Mouse (Mus musculus) liver, embryonic 13.5 days (tissue): Measurements from ENCODE around the gene Zbtb8os. TPM values are rescaled to one million over a fixed set of nuclear protein-coding genes. Genes with fewer than 3 reads are reported as not detected.

Experiments
- ATAC-seq: fragments of 200-750 bp; cut with Nextera tagmentation; 2 replicates; pipeline ENCODE4 v1.8.0; 2017; ENCODE audit warnings: low read depth, mild to moderate bottlenecking, moderate number of reproducible peaks, moderate library complexity
- DNase-seq: peaks from one replicate; pipeline ENCODE4 v3.0.0; 2022
- H3K27ac ChIP-seq: fragments of 300-500 bp; sonication (generic); 2 replicates; pipeline ENCODE4 v1.5.1; 2015; ENCODE audit warnings: moderate library complexity, mild to moderate bottlenecking, inconsistent platforms
- H3K27me3 ChIP-seq: fragments of 300-500 bp; sonication (generic); 2 replicates; pipeline ENCODE4 v1.6.1; 2015; ENCODE audit warnings: mild to moderate bottlenecking, inconsistent platforms
- H3K36me3 ChIP-seq: fragments of 300-500 bp; sonication (generic); 2 replicates; pipeline ENCODE4 v1.6.1; 2015; ENCODE audit warnings: mild to moderate bottlenecking, inconsistent platforms
- H3K4me1 ChIP-seq: fragments of 300-500 bp; sonication (generic); replicated peaks from 2 replicates; pipeline ENCODE4 v1.6.1; 2015; ENCODE audit warnings: inconsistent platforms
- H3K4me2 ChIP-seq: fragments of 300-500 bp; sonication (generic); 2 replicates; pipeline ENCODE4 v1.6.1; 2015; ENCODE audit warnings: inconsistent platforms, mild to moderate bottlenecking, moderate library complexity
- H3K4me3 ChIP-seq: fragments of 300-500 bp; sonication (generic); replicated peaks from 2 replicates; pipeline ENCODE4 v1.5.1; 2015; ENCODE audit warnings: mild to moderate bottlenecking, inconsistent platforms
- H3K9ac ChIP-seq: fragments of 300-500 bp; sonication (generic); 2 replicates; pipeline ENCODE4 v1.6.1; 2015; ENCODE audit warnings: mild to moderate bottlenecking, inconsistent platforms
- H3K9me3 ChIP-seq: fragments of 300-500 bp; sonication (generic); replicated peaks from 2 replicates; pipeline ENCODE4 v1.6.1; 2016; ENCODE audit warnings: inconsistent platforms
- WGBS: fragments of 180-500 bp; shearing (Covaris S2); methylation state at CpG from one replicate; pipeline ENCODE4 v1.1.7; 2015; ENCODE audit not compliant: insufficient replicate concordance; 5-methylcytosine and 5-hydroxymethylcytosine counted together
- polyA plus RNA-seq: library from polyadenylated mRNA; unstranded; fragments of >200 nt; fragmentation: Nextera tagmentation; extraction: Ambion mirVana; gene quantifications from 2 replicates; pipeline ENCODE4 v1.2.1, GENCODE M21; 2015

Zbtb8os gene
- 30.4 and 34.6 TPM in 2 replicates for polyA plus RNA-seq

DNA sequence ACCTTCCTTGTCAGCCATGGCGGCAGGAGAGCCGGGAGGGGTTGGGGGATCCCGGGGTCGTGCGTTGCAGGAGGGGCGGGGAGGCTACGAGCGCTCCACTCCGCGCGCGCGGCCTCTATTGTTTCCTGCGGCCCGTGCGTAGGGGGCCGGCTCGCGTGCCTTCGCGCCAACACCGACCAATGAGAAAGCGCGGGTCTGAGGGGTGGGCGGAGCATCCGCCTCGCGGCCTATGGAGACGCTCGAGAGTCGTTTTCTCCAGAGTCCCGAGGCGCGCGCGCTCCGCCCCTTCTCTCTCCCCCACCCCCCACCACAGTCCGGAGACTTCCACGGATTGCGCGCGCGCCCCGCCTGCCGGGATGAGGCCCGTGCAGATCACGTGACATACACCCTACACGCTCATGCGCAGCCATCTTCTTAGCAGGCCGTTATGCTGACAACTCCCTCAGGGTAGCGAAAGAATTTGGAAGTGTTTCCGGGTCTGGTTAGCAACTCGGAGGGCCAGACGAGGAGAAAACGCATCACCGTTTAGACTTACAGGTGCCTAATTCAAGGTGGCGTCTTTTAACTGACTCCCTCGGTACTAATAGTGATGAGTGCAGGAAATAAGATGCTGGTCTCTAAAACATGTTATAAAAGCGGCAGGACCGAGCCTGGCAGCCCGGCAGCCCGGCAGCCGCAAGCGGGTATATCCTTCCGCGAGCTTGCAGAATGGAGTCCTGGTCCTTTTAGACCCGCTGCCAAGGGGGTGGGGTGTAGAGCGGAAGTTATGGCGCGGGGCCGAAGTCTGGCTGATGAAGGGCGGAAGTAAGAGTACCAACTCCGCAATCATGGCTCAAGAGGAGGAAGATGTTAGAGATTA lies at the start of gene Zbtb8os, which contains the start of gene Rbbp4:
Gene Zbtb8os, plus strand, starts transcription at position 480 of the 859 bp plus-strand sequence.
Gene Rbbp4, minus strand, starts transcription at position 155 of the 859 bp plus-strand sequence.
- ATAC-seq (peak; percentile 91), DNase-seq (peak; percentile 92)
- Histone ChIP-seq H3K4me2 (peak within 1 kb of the TSS; percentile 83), H3K36me3 (peaks cover 35% of the 10 kb centered on the region), H3K4me3 (peak within 1 kb of the TSS; percentile 90), H3K27me3 (no peaks in the 10 kb centered on the region), H3K4me1 (peaks cover 79% of the 10 kb centered on the region), H3K9ac (peak within 1 kb of the TSS; percentile 89), H3K9me3 (no peaks in the 10 kb centered on the region), H3K27ac (peak within 1 kb of the TSS; percentile 99)
- WGBS: under 1% methylated on average over 72 of the region's 73 CpGs

- H3K27ac ChIP-seq: no peak overlapping the region
- no peak overlapping the region for H3K9ac ChIP-seq
- H3K36me3 ChIP-seq: no peaks in the 10 kb centered on the region
- no peak for ATAC-seq
- peak overlapping the region; percentile 82; the same call in 1 of the 2 replicates for H3K4me2 ChIP-seq
- WGBS: 59% methylated on average over 5 of the region's 5 CpGs
- DNase-seq: no peak
- H3K27me3 ChIP-seq: peaks cover 59% of the 10 kb centered on the region
- peaks cover 14% of the 10 kb centered on the region for H3K4me1 ChIP-seq
- H3K4me3 ChIP-seq: no peak overlapping the region
- H3K9me3 ChIP-seq: no peaks in the 10 kb centered on the region
Measured at GRCm38 (mm10) chr4:129286001-129286682, 49.4 kb upstream of the Zbtb8os start.

DNA sequence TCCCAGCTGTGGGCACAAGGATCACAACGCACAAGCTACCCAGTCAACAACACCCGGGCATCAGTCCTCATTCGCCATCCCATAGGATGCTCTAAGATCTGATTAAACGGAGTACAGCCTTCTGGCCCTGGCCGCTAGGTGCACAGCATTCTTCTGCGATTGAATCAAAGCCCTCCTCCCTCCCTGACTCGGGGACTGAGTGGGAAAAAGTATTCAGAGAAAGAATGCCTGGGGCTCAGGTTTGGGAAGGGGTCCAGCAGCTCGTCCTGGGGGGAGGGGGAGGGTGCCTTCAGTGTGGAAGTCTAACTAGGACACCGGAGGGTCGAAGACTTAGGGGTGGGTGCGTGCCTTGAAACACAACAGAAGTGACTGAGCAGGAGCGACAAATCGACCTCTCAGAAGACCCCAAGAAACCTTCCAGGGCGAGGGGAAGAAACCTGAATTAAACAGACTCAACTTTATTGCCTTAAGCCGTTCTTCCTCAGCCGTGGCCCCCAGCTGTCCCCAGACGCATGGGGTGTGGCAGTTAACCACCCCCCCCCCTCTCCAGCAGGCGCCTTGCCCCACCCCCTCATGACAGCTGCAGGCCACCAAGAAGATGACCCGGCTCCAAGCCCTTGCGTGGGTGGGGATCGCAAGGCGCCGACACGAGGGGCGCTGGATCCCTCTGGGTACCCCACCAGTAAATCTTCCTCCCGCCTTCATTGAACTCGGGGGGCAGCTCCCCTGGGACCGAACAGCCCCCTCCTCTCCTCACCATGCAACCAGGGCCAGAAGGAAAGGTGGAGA lies 48.6 kb upstream of the Zbtb8os start:
- H3K36me3 ChIP-seq: no peaks in the 10 kb centered on the region
- peak overlapping the region; percentile 57 for H3K4me3 ChIP-seq
- WGBS: 6% methylated on average over 27 of the region's 28 CpGs
- H3K27me3 ChIP-seq: peaks cover 59% of the 10 kb centered on the region
- H3K9me3 ChIP-seq: no peaks in the 10 kb centered on the region
- peak overlapping the region; percentile 82 for H3K4me2 ChIP-seq
- no peak overlapping the region for H3K27ac ChIP-seq
- ATAC-seq: no peak
- H3K9ac ChIP-seq: peak overlapping the region; percentile 59
- DNase-seq: no peak
- peaks cover 14% of the 10 kb centered on the region for H3K4me1 ChIP-seq

- H3K9me3 ChIP-seq: no peaks in the 10 kb centered on the region
- peak within 1 kb of the TSS; percentile 57 for H3K4me3 ChIP-seq
- no peak within 1 kb of the TSS for H3K27ac ChIP-seq
- H3K4me2 ChIP-seq: peak within 1 kb of the TSS; percentile 82
- ATAC-seq (peak; percentile 48; the same call in 1 of the 2 replicates), DNase-seq (no peak)
- peaks cover 14% of the 10 kb centered on the region for H3K4me1 ChIP-seq
- H3K9ac ChIP-seq: peak within 1 kb of the TSS; percentile 59
- H3K27me3 ChIP-seq: peaks cover 54% of the 10 kb centered on the region
- WGBS: 1% methylated on average over 40 of the region's 53 CpGs
- no peaks in the 10 kb centered on the region for H3K36me3 ChIP-seq
Measured at GRCm38 (mm10) chr4:129287472-129287981, 48.0 kb upstream of the Zbtb8os start, which contains the start of gene Sync. Gene Sync, plus strand, starts transcription at chr4:129287617.

DNA sequence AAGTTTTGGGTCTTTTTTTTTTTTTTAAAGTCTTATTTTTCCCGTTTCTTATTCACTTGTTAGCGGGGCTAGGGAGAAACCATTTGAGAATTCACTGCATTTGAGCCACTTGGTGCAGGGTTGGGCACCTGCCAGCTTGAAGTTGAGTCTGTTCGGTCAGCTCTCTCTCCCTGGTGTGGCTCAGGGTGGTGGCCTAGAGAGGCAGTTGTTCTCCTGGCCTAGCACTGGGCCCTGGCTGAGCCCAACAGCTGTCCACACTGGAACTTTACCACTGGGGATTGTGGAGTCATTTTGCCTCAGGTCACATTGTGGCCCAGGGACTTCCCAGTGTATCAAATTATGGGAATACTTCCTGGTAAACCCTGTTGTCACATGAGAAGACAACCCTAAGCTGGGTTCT lies 47.4 kb upstream of the Zbtb8os start:
- H3K27me3 ChIP-seq: peaks cover 50% of the 10 kb centered on the region
- no peak for ATAC-seq
- peak overlapping the region; percentile 57 for H3K4me3 ChIP-seq

GRCm38 (mm10) chr4:129289671-129290070 lies 45.8 kb upstream of the Zbtb8os start:
- ATAC-seq (no peak), DNase-seq (no peak)
- Histone ChIP-seq H3K27me3 (peaks cover 50% of the 10 kb centered on the region), H3K4me3 (no peak overlapping the region), H3K27ac (no peak overlapping the region), H3K9me3 (no peaks in the 10 kb centered on the region), H3K4me1 (peaks cover 26% of the 10 kb centered on the region), H3K9ac (no peak overlapping the region), H3K4me2 (no peak overlapping the region), H3K36me3 (no peaks in the 10 kb centered on the region)
- WGBS: 83% methylated on average over 8 of the region's 8 CpGs

More for the DNA sequence above, 47.4 kb upstream of the Zbtb8os start:
- 52% methylated on average over 3 of the region's 3 CpGs for WGBS
- Histone ChIP-seq H3K4me1 (peaks cover 19% of the 10 kb centered on the region), H3K9ac (no peak overlapping the region), H3K27ac (no peak overlapping the region), H3K9me3 (no peaks in the 10 kb centered on the region), H3K4me2 (peak overlapping the region; percentile 82), H3K36me3 (no peaks in the 10 kb centered on the region)
- DNase-seq: no peak

GRCm38 (mm10) chr4:129292831-129293230 lies 42.7 kb upstream of the Zbtb8os start:
- Histone ChIP-seq H3K9me3 (no peaks in the 10 kb centered on the region), H3K27ac (no peak overlapping the region), H3K4me2 (no peak overlapping the region), H3K4me3 (no peak overlapping the region), H3K4me1 (peaks cover 29% of the 10 kb centered on the region), H3K36me3 (no peaks in the 10 kb centered on the region), H3K9ac (no peak overlapping the region), H3K27me3 (peaks cover 21% of the 10 kb centered on the region)
- no peak for ATAC-seq
- 52% methylated on average over 7 of the region's 7 CpGs for WGBS
- DNase-seq: no peak

DNA sequence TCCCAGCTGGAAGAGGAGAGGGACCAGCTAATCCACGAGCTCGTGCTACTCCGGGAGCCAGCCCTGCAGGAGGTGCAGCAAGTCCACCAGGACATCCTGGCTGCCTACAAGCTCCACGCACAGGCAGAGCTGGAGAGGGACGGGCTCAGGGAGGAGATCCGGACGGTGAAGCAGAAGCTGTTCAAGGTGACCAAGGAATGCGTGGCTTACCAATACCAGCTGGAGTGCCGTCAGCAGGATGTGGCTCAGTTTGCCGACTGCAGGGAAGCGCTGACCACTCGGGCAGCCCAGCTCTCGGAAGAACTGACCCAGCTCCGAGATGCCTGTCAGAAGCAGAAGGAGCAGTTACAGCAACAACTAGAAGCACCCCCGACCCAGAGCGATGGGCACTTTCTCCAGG lies 41.8 kb upstream of the Zbtb8os start:
- H3K27ac ChIP-seq: no peak overlapping the region
- DNase-seq (no peak), ATAC-seq (no peak)
- 57% methylated on average over 16 of the region's 16 CpGs for WGBS
- no peak overlapping the region for H3K4me3 ChIP-seq
- H3K27me3 ChIP-seq: peaks cover 12% of the 10 kb centered on the region
- no peaks in the 10 kb centered on the region for H3K36me3 ChIP-seq
- no peak overlapping the region for H3K9ac ChIP-seq
- H3K9me3 ChIP-seq: no peaks in the 10 kb centered on the region
- peaks cover 34% of the 10 kb centered on the region for H3K4me1 ChIP-seq
- H3K4me2 ChIP-seq: no peak overlapping the region

DNA sequence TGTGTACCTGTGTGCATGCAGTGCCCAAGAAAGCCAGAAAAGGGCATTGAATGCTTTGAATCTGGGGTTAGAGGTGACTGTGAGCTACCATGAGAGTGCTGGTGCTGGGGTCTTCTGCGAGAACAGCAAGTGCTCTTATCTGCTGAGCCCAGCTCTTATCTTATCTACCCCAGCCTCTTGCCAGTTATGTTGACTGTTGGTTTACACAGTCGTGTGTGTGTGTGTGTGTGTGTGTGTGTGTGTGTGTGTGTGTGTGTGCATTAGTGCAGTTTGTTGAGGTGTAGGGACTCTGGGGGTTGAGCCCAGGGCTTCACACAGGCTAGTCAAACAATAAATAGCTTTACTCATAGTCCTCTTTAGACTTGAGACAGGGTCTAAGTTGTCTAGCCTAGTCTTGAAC lies 40.3 kb upstream of the Zbtb8os start:
- H3K4me2 ChIP-seq: no peak overlapping the region

GRCm38 (mm10) chr4:129296066-129296465 lies 39.4 kb upstream of the Zbtb8os start:
- ATAC-seq: no peak
- H3K4me3 ChIP-seq: no peak overlapping the region

More for the DNA sequence above, 40.3 kb upstream of the Zbtb8os start:
- Histone ChIP-seq H3K9me3 (no peaks in the 10 kb centered on the region), H3K36me3 (no peaks in the 10 kb centered on the region), H3K4me3 (no peak overlapping the region), H3K9ac (no peak overlapping the region; the same call in 1 of the 2 replicates), H3K4me1 (peaks cover 34% of the 10 kb centered on the region), H3K27me3 (peaks cover 5% of the 10 kb centered on the region; the same call in 1 of the 2 replicates), H3K27ac (peak overlapping the region; percentile 39)
- peak; percentile 27 for DNase-seq
- ATAC-seq: peak; percentile 78
- 0% methylated on average over 2 of the region's 2 CpGs for WGBS

More at GRCm38 (mm10) chr4:129296066-129296465, 39.4 kb upstream of the Zbtb8os start:
- H3K4me1 ChIP-seq: peaks cover 34% of the 10 kb centered on the region
- no peaks in the 10 kb centered on the region for H3K9me3 ChIP-seq
- DNase-seq: no peak
- H3K9ac ChIP-seq: no peak overlapping the region
- H3K36me3 ChIP-seq: no peaks in the 10 kb centered on the region
- peaks cover 5% of the 10 kb centered on the region; the same call in 1 of the 2 replicates for H3K27me3 ChIP-seq
- no peak overlapping the region for H3K4me2 ChIP-seq
- WGBS: 62% methylated on average over 7 of the region's 7 CpGs
- H3K27ac ChIP-seq: no peak overlapping the region
